Mouse (Mus musculus) cerebellum, postnatal 14 days (tissue): ENCODE measurements around the gene Hba-x.

Experiments
- DNase-seq, 2 experiments: peaks; one replicate each; pipeline ENCODE4 v3.0.0; 2021; ENCODE audit warnings: mixed read lengths in 2 of 2

Gene Hba-x

DNA sequence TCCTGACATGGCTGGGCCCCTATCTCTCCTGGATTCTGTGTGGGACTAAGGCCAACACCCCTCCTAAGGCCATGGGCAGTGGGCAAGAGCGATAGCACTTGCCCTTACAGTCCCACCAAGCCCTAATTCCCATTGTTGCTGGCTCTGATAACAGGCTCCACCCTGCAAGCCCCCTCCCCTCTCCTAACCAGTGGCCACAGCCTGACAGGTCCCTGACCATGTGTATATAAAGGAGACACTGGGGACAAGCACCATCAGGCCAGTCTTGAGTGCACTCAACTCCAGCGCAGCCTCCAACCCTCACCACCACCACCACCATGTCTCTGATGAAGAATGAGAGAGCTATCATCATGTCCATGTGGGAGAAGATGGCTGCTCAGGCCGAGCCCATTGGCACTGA is at the start of gene Hba-x:
TSS of gene Hba-x (plus strand) at position 54 of the 400 bp plus-strand sequence.
- DNase-seq = no peak

DNA sequence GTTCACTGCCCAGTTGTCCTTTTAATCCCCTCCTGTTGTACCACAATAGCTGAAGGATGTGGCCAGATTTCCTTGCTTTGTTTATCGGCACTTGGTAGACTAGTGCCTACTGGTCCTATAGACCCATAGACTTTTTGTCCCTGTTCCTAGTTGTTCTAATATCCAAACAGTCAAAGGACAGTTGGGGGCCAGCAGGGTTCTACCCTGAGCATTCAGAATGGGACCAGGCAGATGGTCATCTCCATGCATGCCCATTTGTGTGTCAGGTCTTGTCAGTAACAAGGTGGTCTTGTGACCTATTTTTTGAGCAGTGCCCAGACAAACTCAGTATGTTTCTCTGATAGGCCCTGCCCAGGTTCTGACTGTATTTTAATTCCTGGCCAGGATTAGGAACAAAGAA is 49.2 kb upstream of the Hba-x start:
- peak; percentile 76 to 82 for DNase-seq

DNA sequence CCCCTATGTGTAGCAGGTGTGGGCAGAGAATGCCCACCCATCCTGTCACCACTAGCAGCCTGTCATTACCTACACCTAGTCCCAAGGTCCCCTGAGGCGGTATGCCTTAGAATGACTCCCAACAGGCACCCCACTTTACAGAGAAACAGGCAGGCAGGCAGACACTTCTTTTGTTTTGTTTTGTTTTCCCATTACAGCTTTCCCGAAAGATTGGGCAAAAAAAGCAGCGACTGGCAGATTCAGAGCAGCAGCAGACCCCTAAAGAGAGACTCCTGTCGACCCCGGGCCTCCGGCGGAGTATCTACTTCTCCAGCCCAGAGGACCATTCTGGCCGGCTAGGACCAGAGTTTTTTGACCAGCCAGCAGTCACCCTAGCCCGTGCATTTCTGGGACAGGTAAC is 48.6 kb upstream of the Hba-x start:
- peak in 1 of 2 experiments; percentile 39 for DNase-seq

DNA sequence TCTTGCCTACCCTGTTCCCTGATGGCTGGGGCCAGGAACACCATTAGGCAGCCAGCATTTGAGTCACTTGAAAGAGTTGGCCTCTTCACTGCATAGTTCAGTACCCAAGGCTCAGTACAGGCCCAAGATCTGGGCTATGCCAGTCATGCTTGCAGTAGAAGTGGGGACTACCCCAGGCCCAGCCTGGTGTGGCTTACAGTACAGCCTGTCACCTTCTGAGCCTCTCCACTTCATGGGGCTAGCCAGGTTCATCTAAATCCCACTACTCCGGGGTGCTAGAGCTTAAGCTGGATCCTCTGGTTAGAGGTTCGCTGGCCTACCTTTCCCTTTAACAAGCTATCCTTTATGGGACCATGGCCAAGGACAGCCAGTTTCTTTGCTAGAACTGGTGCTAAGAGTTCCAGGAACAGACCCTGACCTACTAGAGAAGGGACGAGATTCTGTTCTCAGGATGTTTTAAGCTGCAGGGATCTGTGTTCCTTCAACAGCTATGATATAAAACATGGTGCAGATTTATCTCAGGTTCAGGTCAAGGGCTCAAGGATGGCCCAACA is 47.8 kb upstream of the Hba-x start:
- DNase-seq = peak in 1 of 2 experiments; percentile 32

DNA sequence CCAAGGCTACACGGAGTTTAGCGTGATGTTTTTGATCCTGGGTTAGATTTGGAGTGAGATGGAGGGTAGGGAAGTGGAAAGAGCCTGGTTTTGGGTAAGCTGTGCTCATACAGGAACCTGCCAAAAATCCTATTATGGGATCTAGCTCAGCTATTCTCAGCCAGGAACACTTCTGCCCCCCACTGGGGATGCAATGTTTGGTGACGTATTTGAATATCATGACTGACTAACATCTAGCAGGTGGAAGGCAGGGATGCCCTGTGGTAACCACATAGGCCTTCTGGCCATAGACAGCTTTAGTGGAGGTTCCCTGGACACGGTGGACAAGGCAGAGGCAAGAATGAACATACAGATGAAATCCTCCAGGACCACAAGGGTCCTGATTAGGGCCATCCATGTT is 46.0 kb upstream of the Hba-x start:
- DNase-seq = peak; percentile 61

DNA sequence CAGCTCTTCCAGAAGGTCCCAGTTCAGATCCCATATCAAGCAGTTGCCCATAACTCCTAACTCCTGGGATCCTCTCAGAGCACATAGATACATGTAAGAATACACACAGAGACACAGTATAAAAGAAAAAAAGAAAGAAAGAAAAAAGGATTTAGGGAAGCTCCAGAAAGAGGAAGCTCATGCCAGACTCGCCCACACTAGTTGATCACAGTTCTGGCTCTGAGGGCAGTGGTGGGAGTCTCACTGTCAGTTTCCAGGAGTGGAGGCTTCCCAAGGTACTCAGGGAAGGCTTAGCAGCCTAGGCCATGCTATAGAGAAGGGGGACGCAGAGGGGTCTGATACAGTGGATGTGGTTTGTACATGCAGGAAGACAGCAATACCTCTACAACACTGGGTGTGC is 45.1 kb upstream of the Hba-x start:
- no peak for DNase-seq

DNA sequence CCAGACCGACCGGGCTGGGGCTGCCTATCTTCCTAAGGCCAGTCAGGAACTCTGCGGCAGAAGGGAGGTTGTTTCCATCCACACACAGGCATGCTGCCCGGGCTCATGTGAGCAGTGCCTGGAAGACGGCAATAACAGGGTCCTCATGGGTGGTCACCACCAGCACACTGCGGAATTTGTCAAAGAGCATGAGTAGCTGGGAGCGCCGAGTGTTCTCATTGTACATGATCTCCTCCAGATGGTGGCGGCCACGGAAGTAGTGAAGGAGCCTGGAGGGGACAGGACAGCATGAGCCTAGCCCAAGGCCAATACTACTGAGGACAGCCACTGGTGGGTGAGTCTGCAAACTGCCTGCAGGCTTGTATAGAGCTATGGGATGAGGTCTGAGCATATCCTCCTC is 43.4 kb upstream of the Hba-x start:
- peak; percentile 57 to 63 for DNase-seq

DNA sequence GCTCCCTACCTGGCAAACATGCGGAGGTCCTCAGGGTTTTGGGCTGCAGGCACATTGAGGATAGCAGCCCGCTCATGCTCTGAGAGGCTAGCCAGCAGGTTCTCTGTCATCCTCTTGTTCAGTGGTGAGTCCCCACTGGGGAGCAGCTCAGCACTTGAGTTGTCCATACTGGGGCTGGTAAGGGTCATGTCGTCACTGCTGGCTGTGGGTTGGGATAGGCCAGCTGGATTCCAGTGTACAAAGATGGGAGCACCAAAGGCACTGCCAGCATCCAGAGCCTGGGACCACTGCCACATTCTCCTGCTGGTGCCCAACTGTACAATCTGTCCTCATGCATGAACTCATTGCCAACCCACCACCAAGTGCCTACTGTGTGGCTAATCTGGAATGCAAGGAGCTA is 42.3 kb upstream of the Hba-x start:
- peak; percentile 84 for DNase-seq

DNA sequence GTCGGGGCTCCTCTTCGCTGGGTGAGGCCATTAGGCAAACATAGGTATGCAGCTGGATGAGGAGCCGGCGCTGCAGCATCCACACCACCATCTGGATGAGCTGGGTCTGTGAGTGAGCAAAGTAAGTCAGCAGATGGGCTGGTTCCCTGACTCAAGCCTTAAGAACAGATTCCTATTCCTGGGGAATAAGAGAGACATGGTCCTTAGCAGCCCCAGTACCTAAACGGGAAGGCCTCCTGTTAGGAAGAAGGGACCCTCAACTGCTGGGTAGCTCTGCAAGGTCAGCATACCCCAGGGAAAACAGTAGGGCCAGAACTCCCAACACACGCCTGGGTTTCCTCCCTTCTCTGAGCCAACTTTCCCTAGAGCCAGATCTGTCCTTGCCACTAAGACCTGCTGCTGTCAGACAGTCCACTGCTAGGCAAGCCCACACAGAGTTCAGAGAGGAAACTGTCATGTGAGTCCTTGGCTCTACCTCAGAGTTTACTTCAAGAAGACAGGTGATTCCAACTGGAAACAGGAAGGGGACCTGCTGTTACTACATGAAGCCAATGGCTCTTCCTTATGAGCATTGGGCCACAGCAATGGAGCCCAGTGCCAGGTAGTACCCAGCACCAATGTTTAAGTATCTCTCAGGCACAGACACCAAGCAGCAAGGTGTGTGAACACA is 41.2 kb upstream of the Hba-x start:
- peak in 1 of 2 experiments; percentile 37 for DNase-seq

DNA sequence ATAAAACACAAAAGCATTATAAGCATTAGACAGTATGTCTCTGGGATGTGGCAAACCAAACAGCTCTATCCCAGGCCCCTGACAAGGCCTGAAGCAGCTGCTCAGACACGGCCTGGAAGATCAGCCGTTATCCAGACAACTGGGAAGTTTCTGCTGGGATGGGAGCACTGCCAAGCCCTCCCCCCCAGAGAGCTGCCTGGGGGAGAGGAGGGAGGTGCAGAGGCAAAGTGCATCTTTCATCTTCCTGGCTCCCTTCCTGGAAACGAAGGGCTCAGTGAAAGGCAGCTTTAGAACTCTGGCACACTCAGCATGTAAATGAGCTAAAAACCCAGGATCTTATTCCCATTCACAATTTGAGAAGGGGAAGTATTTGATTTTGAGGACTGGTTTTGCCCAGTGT is 40.6 kb upstream of the Hba-x start:
- peak; percentile 68 to 72 for DNase-seq

DNA sequence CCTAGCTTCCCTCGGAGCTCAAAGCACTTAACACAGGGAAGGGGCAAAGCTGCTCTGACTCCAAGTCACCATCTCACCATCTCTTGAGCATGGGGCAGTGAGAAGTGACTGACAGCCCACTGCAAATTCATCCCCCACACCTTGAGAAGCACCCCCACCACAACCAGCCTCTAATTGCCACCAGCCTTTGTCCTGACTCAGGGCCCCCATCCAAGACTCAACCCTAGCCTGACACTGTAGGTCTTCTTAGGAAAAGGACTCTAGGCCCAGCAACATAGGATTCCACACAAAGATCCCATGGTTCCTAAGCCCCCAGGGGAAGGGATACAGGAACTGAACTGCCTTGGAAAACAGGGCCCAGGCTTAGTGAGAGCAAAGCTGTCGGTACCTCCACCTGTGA is 40.1 kb upstream of the Hba-x start:
- peak in 1 of 2 experiments; percentile 26 for DNase-seq

DNA sequence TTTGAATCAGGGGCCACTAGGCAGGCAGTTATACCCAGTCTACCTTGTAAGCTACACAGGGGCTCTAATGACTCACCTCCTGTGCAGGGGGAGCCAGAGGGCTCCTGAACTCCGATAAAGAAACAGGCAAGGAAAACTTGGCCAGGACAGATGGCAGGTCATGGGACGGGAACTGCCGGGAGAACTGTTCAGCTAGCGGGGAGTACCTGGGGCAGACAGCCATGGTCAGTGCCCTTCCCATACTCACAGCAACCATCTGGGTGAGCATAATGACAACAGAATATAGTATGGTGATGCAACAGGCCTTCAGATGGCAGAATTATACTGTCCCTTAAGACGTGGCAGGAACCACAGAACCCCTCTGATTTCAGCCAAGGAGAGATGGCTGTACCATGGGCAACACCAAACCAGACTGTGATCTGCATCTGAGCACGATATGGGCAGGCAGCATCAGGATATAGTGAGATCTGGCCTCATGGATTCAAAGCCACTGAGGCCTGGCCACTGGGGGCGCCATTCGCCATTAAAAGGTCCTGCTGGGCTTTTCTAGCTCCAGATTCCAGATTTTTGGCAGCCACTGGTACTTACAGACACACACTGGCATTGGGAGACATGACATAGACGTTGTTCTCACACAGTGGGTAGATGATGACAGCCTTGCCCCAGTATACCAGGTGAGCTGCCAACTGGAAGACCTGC is 39.3 kb upstream of the Hba-x start:
- peak; percentile 81 to 93 for DNase-seq

DNA sequence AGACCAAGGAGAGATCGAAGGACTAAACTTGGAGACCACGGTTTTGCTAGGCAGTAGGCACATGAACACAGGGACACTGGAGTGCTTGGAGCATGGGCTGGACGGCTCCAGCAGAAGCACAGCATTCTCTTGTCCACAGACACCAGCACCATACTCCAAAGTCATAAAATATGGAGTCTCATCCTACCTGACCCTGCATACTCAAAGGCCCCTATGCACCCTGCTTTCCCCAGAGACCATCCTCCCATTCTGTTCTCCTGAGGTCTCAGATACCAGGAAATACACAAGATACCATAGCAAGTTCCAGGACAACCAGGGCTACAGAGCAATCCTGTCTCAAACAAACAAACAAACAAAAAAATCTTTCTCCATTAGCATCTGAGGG is 38.8 kb upstream of the Hba-x start:
- DNase-seq = no peak

DNA sequence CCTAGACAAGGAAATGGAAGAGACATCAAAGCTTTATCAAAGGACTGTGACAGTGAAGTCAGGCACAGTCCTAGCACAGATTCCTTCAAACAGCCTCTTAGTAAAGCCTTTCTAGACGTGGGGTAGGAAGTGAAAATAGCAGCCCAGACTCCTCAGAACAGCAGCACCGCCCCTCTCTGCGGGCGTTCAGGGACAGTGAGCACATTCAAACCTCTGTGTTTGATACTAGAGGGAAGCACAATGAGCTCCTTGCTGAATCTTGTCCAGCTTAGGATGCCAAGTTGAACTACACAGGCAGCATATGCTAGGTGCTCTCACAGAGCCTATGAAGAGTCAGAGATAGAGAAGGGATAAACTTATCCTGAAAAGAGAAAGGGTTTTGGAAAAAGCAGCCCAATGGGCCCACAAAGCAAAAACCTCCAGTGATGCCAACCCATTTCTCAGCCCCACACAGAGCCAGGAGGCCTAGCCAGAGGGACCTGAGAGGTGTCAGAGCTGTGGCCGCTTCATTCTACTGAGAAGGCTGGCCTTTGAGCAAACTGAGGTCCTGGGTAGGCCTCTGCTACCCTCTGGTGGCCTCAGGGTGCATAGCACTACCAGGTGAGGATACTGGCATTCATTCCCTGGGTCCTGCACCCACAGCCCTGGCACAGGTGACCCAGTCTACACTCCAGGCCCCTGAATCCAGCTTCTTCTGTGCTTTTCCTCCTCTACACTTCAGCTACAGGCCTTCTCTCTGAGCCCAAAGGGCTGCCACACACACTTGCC is 37.9 kb upstream of the Hba-x start:
- peak; percentile 88 to 91 for DNase-seq

DNA sequence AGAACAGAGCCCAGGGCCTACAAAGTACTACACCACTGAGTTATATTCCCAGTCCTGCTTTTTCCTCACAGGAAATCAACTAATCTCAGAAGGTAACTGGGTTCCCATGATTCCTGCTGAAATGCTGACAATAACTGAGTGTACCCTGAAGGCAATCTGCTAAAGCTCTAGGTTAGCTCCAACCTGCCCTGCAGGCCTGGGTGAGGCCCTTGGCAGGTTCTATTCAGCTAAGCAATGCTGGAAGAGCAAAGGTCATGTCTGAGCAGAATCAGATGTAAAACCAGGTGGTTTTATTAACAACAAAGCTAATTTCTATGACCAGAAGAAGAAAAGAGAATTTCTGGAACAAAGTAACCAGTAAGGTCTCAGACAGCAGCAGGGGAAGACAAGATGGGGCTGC is 34.8 kb upstream of the Hba-x start:
- no peak for DNase-seq

DNA sequence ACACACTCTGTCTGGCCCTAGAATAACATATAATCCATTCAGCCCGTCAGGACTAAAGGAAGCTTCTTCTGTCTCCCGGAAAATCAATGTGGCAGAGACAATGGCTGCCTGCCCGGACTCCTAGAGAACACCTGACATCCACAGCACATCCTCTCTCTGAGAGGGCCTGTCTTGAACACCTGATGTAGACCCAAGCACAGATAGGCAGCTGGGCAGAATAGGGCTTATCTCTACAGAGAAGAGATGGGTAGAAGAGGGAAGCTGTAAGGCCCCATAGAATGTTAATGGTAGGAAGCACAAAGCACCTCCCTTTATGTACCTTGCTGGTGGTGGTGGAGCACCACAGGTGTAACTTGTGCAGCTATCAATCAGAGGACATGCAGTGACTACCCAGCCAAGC is 34.0 kb upstream of the Hba-x start:
- DNase-seq = no peak

DNA sequence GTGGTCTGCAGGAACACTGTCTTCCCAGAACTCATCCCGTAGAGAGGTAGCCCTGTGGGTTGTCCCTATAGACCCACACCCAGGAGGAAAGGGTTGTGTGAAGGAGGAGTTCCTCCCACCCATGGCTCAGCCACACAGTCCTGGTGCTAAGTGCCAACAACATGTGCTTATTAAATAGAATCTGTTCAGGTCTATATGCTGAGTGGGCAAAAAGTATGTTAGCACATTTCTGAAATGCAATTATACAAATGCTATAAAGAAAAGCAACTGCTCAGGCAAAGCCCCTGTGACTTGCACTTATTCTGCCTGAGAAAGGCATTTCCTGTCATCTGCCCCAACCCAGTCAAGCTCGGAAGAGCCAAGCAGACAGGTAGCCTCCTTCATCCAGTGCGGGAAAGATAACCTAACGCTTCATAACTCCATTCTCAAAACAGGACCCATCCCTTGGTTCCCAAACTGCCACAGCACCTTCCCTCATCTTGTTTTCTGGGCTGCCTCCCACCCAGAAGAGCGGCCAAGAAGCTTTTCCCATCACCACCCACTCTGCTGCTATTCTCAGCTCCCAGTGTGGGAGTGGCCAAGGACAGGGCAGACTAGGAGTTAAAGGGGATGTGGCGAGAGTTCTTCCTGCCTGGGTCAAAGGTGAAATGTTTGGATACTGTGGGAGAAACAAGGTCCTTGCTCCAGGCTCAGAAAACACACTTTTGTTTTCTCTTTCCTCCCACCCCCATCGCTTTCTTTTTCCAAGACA is 32.8 kb upstream of the Hba-x start:
- DNase-seq = no peak

DNA sequence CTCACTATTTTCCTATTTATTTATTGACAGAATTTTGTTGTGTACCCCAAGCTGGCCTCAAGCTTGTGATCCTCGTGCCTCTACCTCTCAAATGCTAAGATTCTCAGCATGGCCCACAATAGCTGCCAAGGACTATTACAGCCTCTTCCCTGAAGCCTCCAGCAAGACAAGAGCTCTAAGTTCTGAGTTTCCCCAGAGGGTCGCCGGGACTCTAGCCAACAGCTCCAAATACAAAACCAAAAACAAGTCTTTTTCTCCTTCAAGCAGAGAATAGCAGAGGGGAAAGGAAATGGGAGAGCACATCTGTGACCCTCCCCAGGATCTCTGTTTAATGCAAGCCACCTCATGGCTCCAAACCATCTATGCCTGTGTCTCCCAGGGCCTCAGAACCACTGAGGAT is 32.1 kb upstream of the Hba-x start:
- DNase-seq = no peak

DNA sequence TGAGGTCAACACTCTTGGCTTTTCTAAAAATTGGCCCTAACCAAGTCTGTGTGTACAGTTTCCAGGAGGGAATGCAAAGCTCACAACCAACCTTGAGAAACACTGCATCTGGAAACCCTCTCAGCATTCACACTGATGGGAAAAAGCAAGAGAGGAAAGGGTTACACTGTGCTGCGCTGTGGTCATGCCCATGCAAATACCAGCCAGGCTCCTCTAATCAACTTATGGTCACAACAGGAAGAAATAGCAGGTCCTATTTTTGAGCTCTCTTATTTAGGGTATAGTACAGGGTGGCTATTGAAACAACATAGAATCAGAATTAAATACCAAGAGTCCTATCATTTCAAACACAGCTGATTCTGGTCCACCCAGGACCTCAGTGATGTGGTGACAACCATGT is 31.6 kb upstream of the Hba-x start:
- no peak for DNase-seq

DNA sequence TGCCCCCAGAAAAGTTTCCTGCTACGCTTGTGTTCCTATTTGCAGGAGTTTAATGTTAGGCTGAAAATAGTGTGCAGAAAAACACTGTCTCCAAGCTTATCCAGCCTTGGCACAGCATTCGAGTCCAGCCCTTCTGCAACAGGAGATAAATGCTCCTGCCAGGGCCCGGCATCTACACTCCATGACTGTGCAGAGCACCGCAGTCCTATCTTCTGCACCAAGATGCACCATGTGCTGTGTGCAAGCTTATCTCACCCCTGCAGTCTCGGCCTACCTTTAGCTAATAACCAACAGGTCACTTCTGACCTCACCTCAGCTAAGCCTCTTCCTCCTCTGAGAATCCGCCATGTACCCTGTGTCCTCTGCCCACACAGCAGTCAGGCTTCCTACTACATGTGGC is 30.6 kb upstream of the Hba-x start:
- no peak for DNase-seq

DNA sequence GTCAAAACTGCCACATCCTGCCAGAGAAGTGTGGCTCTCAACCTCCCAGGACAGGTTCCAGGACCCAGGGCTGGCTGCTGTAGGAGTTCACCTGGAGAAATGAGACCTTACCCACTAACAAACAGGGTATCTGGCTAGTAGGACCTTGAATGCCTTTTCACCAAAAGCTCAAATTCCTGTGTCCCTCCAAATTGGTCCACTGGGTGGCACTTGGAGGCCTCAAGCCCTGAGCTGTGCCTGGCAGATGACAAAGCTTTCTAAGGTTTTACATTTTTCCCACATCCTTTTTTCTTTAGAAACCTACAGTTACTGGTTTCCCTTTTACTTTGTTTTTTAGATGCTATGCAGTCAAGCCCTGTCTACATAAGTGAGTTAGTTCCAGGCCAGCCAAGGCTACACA is 29.1 kb upstream of the Hba-x start:
- DNase-seq = peak; percentile 18 to 35

DNA sequence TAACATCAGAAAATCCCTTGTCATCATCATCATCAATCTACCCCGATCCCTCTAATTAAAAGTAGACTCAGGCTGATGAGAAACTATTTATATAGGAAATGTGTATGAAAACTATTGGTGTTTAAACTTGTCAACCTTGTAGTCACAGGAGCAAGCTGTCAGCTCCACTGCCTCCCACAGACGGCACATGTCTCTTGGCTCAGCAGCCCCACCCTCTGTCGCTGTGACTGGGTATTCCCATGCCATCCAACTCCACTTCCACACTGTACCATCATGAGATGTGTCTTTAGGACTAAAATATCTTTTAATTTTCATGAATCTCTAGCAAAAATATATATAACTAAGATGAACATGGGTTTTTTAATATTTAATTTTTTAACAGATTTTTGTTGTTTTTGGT is 27.9 kb upstream of the Hba-x start:
- DNase-seq = no peak
